Mouse (Mus musculus) layer of hippocampus, adult 11-12 months (tissue): ENCODE results near the gene Pitpna.

Source experiments
- DNase-seq: peaks from one replicate; pipeline ENCODE4 v3.0.0; 2022; ENCODE audit warnings: low spot score

Gene Pitpna

GRCm38 (mm10) chr11:75563851-75564548 lies 23.9 kb upstream of the Pitpna start:
- no peak for DNase-seq

- no peak for DNase-seq
These were observed 22.0 kb upstream of the Pitpna start for GRCm38 (mm10) chr11:75565849-75566248.

GRCm38 (mm10) chr11:75566276-75567196 lies 21.4 kb upstream of the Pitpna start:
- no peak for DNase-seq

- DNase-seq, result no peak
These were observed 20.4 kb upstream of the Pitpna start for GRCm38 (mm10) chr11:75567346-75568114.

GRCm38 (mm10) chr11:75568115-75568511 lies 19.8 kb upstream of the Pitpna start:
- DNase-seq, result no peak

GRCm38 (mm10) chr11:75568962-75569361 lies 18.9 kb upstream of the Pitpna start:
- no peak for DNase-seq

GRCm38 (mm10) chr11:75570375-75571125 lies 17.3 kb upstream of the Pitpna start:
- DNase-seq, result no peak

GRCm38 (mm10) chr11:75571126-75571990 lies 16.5 kb upstream of the Pitpna start:
- DNase-seq, result no peak

GRCm38 (mm10) chr11:75572301-75572791 lies 15.6 kb upstream of the Pitpna start:
- DNase-seq, result no peak

- DNase-seq, result peak; percentile 96
These were observed 14.8 kb upstream of the Pitpna start for GRCm38 (mm10) chr11:75572854-75573650.

GRCm38 (mm10) chr11:75574378-75575123 lies 13.3 kb upstream of the Pitpna start:
- DNase-seq, result no peak

GRCm38 (mm10) chr11:75575560-75576123 lies 12.3 kb upstream of the Pitpna start:
- no peak for DNase-seq

- DNase-seq, result no peak
These were observed 9.3 kb upstream of the Pitpna start for GRCm38 (mm10) chr11:75578609-75579008.

GRCm38 (mm10) chr11:75581495-75582149 lies 6.3 kb upstream of the Pitpna start:
- DNase-seq, result no peak

- DNase-seq, result no peak
These were observed 4.4 kb upstream of the Pitpna start for GRCm38 (mm10) chr11:75583521-75583920.

GRCm38 (mm10) chr11:75585061-75585460 lies 2.8 kb upstream of the Pitpna start:
- no peak for DNase-seq

GRCm38 (mm10) chr11:75585978-75586377 lies 1.9 kb upstream of the Pitpna start:
- DNase-seq, result no peak

- no peak for DNase-seq
These were observed 934 bp upstream of the Pitpna start for GRCm38 (mm10) chr11:75586963-75587362.
